Mouse (Mus musculus) mature B cell (primary cell): ENCODE data around the gene Plpp7.

Experiments
- in situ Hi-C: fragments of 300-500 bp; cut with MboI; formaldehyde crosslinking; loops from 2 replicates; pipeline ENCODE4 v1.14.3; 2019

Plpp7 gene

DNA sequence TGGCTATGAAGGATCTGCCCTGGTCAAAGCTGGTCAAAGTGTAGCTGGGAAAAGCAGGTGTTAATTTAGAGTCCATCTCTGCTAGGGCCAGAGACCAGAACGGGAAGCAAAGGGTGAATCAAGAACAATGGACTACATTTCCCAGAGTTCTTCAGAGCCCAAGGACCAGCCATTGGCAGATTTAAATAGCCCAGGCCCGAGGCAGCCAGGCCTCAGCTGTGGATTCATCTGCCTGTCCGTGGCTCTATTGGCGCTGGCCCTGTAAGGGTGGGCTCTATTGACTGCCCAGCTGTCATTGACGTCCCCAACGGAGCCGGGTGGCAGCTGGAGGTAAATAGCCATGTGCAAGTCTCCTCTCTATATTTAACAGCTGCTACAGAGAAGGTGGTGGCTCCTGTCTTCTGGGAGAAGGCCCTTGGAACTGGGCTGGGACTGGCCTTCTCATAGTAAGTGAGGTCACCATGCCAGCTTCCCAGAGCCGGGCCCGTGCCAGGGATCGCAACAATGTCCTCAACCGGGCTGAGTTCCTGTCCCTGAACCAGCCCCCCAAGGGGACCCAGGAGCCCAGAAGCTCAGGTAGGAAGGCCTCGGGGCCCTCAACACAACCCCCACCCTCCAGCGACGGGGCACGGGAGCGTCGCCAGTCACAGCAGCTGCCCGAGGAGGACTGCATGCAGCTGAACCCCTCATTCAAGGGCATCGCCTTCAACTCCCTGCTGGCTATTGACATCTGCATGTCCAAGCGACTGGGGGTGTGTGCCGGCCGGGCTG, at the start of gene Plpp7:
Gene Plpp7 (plus strand): TSS at position 178 of the 771 bp plus-strand sequence.
- in situ Hi-C loops, result no loop called here

DNA sequence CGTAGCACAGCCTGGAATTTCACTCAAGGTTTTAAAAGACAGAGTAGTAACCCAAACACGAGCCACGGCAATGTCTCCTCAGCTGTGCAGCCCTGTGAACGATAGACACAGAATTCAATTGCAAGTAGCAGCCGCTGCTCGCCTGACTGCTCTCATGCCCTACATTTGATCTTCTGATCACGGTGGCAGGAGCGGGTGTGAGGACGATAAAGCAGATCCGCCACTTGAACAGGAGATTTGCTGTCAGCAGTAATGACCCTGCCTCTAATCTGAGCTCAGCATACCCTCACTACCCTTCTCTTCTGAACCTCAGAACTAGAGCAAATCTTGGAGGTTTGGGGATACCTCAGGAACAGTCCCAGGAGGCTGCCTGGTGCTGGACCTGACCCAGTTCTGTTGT, 49.3 kb upstream of the Plpp7 start:
- in situ Hi-C loops, result no loop called here

DNA sequence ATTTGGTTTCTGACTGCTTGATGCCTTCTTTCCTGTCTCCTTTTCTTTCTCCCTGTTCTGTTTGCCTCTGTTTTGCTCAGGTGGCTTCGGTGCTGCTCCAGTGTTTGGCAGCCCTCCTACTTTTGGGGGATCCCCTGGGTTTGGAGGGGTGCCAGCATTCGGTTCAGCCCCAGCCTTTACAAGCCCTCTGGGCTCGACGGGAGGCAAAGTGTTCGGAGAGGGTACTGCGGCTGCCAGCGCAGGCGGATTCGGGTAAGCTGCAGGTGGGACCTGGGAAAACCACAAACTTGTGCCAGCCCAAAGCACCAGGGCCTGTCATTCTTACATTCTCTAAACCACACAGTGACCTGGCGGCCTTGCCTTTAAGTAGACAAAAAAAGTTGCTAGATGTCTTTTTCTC, 48.0 kb upstream of the Plpp7 start:
- in situ Hi-C loops, result no loop called here

DNA sequence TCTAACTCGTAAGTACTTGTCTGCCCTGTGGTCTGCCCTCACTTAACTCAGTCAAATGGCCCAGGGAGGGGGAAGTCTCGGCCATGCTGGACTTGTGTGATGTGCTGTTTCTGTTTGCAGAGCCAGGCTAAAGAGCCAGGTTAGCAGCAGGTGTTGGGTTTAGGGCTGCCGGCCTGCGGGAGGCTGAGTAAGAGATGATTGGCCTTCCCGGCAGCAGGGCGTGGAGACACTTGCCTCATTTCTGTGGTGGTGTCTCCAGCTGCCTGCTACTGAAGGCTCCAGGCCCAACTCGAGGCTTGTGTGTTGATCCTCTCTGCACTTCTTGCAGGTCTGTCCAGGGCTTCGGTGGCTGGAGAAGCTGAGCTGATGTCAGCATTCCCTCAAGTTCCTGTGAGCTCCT, 43.5 kb upstream of the Plpp7 start:
- in situ Hi-C loops, result no loop called here

DNA sequence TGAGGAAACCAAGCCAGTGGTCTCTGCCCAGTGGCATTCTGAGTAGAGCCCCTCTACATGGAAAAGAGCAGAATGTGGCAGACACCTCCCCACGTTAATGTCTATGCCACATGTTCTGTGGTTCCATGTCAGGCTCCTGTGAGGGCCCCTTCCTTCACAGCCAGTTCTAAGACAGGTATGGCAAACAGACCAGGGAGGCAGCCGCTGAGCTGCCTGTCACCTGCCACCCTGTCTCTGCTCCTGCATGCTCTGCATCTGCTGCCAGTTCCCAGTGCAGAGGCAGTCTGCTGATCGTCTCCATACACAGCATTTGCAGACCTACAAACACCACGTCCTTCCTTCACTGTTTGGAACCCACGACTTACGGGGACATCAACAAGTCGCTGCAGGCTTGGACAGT, 42.9 kb upstream of the Plpp7 start:
- in situ Hi-C loops, result no loop called here

DNA sequence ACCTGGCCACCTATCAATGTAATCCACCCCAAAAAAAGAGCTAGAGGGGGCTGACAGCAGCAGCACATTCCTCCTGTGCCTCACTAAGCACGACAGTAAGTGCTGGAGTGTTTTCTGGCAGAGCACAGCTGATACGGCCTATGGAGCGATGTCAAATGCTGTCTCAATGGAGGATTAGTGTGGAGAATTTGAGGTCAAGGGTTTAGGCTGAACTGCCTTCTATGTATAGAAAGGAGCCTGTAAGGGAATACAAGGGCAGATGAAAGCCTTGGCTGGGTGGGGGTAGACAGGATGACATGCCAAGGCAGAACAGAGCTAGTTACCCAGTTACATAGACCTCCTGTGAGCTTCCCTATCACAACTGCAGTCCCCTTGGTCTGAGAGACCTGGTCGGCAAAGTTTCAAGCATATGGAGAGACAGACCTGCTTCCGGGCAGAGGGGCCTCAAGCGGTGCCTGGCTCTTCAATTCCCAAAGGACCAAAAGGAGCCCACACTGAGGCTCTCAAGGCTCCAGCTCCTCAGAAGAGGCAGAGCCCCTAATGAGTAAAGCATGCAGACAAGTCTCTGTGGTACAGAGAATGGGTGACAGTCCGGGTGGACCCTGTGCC, 39.9 kb upstream of the Plpp7 start:
- in situ Hi-C loops, result no loop called here

DNA sequence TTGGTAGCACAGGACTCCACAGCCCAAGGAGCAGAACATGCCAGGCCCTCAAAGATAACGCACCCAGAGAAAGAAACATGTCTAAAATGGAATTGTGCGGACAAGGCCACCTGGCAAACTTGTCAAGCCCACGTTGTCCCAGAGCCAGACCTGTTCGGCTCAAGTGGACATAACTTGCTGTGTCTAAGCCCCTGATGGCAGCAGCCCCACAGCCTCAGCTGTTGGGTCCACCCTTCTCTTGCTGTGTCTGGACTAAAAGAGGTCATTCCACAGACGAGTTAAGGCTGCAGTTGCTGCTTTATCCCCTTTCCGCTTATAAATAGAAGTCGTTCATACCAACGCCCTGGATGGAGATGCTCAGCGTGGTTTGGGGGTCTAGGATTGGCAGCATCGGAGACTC, 38.8 kb upstream of the Plpp7 start:
- in situ Hi-C loops, result no loop called here

DNA sequence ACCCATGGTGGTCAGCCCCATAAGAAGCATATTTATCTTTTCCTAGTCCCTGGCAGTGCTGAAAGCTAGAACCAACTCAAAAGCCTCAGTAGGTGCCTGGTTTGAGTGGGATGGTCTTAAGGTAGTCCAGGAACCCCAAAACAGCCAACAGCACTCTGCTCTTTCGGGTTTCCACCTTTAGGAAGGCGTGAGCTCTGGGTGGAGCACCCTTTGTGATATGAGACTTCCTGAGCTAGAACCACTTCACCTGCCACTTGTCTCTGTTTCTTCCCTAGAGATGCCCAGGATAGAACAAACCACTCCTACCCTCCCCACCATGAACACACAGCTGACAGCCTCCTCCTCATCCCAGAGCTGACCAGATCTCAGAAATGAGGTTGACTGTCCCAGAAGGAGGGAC, 38.0 kb upstream of the Plpp7 start:
- in situ Hi-C loops, result no loop called here

DNA sequence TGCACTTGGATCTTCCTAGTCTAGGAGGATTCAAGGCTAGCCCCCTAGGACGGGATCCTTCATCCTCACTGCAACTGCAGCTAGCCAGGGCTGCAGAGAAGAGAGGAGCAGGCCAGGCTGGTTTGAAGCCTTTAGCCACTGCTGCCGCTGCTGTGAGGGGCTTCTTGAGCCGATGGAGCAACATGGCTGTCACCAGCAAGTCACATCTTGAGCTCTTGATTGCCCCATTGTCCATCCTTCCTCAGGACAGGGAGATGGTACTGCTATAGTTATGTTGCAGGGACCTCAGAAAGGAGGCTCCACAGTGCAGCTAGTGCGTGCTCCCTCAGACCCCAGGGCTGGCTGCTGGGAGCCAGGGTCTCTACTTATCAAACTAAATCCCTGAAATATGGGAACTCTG, 37.5 kb upstream of the Plpp7 start:
- in situ Hi-C loops, result no loop called here

DNA sequence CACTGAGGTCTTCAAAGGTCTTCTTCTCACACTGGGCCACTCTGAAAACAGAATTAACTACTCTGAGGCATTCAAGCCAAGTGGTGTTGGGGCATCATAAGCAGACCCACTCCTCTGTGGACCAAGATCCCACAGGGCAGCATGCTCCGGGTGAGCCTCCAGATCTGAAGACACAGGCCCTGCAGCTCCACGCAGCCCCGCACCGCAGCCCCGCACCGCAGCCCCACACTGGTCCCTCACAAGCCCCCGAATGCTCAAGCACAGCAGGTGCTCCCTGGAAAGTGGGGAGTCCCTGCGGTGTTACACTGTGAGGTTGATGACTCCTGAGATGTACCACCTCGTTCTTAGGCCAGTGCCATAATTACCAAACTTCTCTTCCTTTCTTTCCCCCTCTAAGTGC, 37.1 kb upstream of the Plpp7 start:
- in situ Hi-C loops, result no loop called here

DNA sequence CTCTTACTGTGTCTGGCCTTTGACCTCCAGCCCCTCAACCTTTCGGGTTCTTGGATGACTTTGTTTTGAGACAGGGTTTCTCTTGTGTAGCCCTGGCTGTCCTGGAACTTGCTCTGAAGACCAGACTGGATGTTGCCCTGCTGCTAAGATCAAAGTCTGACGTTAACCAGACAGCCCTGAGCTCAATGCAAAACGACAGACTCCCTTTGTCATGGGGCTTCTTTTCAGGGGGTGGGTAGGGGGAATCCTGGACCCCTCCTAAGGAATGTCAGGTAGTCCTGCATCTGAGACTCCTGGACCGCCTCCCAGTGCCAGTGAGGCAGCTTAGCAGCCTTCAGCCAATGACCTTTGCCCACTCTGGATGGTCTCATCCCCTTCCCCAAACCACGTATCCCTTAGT, 36.6 kb upstream of the Plpp7 start:
- in situ Hi-C loops, result no loop called here

DNA sequence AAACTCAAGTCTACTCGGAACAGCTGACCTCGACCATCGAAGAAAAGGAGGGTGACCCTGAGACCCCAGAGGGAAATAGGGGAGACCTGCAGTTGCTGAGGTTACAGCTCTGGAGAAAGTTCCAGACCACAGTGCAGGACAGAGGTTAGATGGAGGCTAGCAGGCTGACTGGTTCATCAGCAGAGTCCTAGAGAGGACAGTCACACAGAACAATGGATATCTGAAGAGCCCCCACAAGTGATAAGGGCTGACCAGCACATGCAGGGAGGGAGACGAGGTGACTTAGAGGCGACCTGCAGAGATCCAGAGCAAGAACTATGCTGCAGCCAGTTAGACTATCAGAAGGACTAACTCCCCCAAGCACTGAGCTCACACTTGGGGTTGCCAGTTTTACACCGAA, 35.7 kb upstream of the Plpp7 start:
- in situ Hi-C loops, result no loop called here

DNA sequence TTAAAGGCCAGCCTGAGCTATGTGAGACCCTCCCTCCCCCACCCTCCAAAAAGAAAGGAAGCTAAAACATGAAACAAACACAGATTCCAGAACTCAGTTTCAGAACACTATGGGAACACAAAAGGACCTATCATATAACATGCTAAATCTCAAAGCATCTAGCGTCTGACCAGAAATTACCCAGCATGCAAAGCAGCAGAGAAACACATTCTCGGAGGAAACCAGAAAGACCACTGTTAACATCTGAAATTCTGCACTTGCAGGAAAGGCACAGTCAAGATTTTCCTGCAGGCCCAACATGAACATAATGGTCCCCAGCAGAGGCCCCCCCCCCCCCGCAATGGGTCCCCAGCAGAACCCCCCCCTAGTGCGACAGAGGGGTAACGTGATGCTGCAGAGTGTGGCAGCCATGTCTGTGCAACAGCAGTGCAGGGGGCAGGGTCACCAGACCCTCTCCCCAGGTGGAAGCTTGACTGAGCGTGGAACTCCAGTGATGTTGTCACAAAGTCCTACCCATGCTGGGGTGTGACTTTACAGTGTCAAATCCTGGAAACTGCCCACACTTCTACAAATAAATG, 35.0 kb upstream of the Plpp7 start:
- in situ Hi-C loops, result no loop called here

DNA sequence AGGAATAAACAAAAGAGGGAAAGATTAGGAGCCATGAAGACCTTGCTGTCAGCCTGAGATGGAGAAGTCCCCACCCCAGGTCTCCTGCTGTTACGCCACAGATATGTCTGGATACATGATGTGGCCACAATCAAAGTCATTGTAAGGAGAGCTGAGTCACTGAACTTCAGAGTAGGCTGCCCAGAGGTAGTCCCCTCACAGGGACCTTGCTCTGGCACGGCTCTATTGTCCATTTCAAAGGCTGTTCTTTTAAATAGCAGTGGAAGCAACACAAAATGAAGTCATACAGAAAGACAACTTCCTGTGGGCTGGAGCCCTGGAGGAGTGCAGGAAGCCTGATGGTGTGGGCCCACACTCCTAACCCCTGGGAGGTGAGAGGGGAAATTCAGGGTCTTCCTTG, 34.1 kb upstream of the Plpp7 start:
- in situ Hi-C loops, result no loop called here

DNA sequence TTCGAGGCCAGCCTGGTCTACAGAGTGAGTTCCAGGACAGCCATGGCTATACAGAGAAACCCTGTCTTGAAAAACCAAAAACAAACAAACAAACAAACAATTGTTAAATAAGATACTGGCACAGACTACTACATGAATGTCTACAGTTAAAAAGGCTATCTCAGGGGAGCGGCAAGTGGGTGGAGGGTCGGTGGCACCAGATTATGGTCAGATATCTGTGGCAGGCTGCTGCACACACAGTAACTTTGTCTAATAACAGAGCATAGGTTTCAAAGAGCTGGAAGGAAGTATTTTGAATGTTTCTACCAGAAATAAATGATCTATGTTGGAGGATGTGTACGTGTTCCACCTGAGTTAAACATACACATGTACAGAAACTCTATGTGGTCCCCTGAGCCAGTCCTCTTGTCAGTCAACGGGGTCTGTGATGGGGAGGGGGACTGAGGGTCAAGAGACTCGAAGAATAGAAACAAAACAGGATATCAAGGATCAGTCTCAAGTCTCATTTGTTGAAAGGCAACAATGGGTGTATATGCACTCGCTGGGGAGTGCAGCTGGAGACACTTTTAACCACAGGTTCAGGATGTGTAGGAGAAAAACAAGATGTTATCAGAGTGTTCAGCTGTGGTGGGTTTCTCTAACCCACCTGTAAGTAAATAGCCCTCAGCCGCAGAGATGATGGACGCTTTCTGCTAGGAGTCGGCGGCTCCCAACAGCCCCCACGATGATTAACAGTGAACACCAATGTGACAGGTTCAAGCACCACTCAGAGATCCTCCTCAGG, 33.4 kb upstream of the Plpp7 start:
- in situ Hi-C loops, result no loop called here

DNA sequence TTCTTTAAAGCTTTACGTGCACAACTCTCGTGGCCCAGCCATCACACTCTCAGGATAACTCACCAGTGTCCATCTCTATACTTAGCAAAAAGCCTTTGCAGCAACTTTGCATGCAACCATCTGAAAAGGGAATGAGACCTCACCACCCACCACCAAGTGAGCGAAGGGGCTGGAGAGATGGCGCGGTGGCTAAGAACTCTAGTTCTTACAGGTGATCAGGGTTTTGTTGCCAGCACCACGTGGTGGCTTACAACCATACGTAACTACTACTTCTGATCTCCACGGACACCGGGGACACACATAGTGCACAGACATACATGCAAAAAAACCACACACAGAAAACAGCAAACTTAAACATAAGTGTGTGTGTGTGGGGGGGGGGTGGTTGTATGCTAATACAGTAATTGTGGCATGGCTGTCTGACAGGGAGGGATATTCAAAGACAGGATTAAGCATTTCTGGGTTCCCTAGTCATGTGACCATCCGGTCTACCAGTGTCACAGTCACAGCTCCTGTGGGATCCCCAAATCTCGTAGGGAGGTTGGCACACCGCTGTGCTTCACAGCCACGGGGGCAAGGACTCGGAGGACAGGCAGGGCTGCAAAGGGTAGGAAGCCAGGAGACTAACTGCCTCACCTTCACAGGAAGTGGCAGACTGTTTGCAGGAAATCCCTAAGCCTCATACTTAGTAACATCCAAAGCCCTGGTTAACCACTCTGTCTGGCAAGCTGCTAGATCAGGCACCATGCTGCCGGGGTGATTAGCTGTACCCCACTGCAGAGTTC, 32.5 kb upstream of the Plpp7 start:
- in situ Hi-C loops, result no loop called here

DNA sequence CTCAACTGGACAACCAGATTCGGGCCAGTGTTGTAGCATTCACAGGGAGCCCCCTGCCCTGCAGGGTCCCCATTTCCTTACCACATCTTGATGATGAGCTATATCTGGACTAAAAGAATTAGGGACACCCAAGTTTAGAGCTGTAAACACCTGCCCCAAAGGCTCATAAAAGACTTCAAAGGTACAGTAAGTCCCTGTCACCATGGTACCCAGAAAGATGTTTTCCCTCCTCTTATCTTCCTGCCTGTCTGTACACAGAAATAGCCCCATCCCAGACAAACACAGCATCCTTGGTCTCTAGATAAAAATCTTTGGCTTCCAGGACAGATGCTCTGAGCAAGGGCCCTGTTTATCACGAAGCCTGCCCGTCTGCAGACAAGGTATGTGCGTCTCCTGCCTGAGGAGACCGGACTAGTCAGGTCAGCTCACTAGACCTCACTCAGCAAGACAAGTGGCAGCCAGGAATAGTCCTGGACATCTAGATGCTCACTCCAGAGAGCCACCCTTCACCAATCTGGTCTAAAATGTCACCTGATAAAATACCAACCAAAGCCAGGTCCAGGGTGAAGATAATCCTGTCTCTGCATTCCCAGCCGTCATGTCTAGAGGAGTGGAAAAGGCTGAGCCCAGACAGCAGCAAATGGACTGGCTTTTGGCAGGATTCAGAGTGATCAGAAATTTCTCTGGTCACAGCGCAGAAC, 31.7 kb upstream of the Plpp7 start:
- in situ Hi-C loops, result no loop called here

DNA sequence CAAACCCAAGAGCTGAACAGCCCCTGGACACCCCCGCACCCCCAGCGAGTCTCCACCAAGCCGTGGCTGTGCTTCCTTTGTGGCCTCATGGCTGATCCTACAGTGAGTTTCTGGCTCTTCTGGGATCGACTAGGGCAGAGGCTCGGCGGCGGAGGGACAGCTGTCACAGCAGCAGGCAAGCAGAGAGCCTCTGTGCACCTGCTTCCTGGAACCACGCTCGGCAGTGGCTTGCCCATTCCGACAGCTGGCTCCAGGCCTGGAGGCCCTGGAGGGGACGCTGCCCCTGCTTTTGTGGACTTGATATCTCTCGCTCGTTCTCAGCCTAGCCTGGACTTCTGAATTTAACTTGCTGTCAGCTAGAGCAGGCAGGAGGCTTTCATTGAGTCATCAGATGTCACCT, 30.4 kb upstream of the Plpp7 start:
- in situ Hi-C loops, result no loop called here

DNA sequence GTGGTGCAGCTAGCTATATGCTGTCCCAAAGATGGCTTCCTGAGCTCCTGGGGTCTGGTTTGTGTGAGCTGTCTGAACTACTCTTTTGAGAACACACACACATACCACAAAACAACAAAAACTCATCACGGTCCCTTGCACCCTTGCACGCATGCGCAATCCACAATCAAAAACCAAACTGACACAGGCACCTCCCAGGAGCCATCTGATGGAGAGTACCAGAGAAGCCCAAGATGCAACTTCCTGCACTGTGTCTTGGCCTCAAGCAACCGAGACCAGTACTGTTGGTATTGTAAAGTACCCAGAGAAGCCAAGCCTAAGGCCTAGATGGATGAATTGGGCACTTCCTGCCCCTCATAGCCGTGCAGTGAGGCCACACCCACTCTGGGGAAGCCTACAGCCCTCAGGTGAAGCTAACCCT, 29.9 kb upstream of the Plpp7 start:
- in situ Hi-C loops, result no loop called here

DNA sequence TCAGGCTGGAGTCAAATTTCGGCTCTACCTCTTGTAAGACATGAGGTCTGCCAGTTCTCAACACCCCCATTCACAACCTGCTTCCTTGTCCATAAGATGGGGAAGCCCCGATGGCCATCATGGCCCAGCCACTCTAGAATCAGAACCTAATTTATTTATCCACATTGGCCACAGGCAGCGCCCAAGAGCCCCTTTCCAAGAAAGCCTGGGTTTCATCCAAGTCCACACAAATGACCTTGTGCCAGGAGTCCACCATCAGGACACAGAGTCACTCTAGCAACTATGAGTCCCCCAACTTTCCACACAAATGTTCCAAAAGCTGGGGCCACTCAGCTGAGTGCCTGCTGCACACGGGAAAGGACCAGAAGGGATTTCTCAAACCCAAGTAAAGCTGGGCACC, 29.3 kb upstream of the Plpp7 start:
- in situ Hi-C loops, result no loop called here
